Mouse (Mus musculus): ENCODE results near the gene Nsd2.
"Not testable (repeated sequence)": the region's sequence is repeated elsewhere in the genome, so short reads cannot be mapped to it uniquely, and the experiment has no call there.

Nsd2 gene

DNA sequence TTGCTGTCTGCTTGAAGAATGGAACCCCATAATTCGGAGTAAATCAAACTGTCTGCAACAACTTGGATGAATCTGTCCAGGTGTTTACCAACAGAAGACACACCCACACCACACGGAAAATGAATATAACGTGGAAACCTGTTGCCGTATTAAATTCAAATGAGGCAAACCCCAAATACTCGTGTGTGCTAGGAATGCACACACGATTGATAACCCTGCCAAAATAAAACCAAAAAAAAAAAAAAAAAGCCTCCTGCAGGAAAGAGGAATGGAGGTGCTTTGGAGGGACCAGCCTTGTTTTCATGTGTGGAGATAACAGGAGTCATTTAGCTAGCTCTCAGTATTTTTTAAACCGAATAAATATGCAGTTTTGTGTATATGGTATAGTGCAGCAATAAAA is 114.4 kb downstream of the Nsd2 start:
- DNase-seq, result no peak

- peak; percentile 56 for DNase-seq
These were observed 115.2 kb downstream of the Nsd2 start for GRCm38 (mm10) chr5:33935700-33936111.

DNA sequence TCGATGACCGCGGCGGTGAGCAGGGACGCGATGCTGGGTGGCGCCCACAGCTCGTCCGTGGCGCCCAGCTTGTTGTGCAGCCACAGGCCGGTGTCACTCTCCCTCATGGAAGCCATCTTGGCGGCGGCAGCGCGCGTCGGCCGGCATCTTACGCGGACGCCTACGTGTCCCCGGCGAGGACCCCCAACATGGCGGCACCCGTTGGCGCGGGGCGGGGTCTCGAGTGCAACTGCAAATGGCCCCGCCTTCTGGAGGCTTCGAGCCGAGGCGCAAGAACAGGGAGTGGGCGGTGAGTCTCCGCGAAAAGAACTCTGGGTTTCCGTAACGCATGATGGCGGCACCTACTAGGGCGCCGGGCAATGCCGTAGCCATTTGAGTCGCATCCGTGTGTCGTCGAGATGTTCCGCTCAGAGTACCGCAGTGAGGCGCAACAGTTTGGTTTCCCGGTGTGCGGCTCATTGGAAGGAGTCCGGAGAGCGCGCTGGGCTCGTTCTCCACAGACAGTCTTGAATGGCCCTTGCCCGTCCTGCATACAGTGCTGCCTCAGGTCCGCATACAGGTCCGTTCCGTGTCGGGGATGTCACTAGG is 115.7 kb downstream of the Nsd2 start, which contains the start of gene Nelfa:
Gene Nelfa (minus strand): TSS at position 294 of the 588 bp plus-strand sequence.
- DNase-seq, result peak; percentile 99

DNA sequence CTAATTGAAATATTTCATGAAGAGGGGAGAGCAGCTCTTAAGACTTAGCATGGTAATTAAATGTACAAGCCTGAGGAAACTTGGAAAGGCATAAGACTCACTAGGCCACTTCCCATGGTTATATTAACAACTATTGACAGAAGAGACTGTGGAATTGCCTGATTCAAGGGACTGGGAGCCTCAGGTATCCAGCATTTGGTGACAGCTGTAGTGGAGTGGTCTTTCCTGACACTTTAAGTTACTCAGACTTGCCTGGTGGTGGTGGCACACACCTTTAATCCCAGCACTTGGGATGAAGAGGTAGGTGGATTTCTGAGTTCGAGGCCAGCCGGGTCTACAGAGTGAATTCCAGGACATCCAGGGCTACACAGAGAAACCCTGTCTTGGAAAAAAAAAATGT is 116.7 kb downstream of the Nsd2 start:
- no peak for DNase-seq

- peak; percentile 26 for DNase-seq
These were observed 117.9 kb downstream of the Nsd2 start for GRCm38 (mm10) chr5:33938448-33938847.

- DNase-seq, result not testable (repeated sequence)
These were observed 126.5 kb downstream of the Nsd2 start for GRCm38 (mm10) chr5:33947035-33947434.
